Comparison of ENCODE assay signal across 26 mouse cellular contexts in genomic region chr17:84876037-84876436, GRCm38 (mm10).
DNase-seq lines count a peak whose midpoint lies in the region; ATAC-seq and TF ChIP-seq lines count a peak whose summit lies in the region.
"Had no signal": no experiment of that assay in that cellular context is flagged by ENCODE, and none has a peak within 500 bp of the region (broad histone marks: within the 10 kb centered on the region; RNA-seq: fewer than 3 reads in every experiment).

No protein-coding gene starts in this region.

- H3K4me3 ChIP-seq in cerebellum, adult 2 months (replicated peaks; ENCODE audit: insufficient read depth, low read depth, low read length): no peak overlapping the region
- H3K4me3 ChIP-seq in hindbrain, embryonic 14.5 days (replicated peaks; ENCODE audit: low read length): no peak overlapping the region
- H3K4me3 ChIP-seq in hindbrain, embryonic 13.5 days: no peak overlapping the region
- H3K4me3 ChIP-seq: embryonic facial prominence, embryonic 15.5 days; erythroblast, embryonic 14.5 days; forebrain, embryonic 10.5 days; heart, adult 2 months; heart, embryonic 15.5 days; hindbrain, embryonic 10.5 days had no signal

- TF ChIP-seq CTCF in cerebellum, adult 2 months (IDR thresholded peaks at IDR 0.05; ENCODE audit: borderline replicate concordance, insufficient read depth, low read depth, low read length): no peak

- DNase-seq in heart, adult 11 months: peak; percentile 71
- DNase-seq in heart, postnatal 25 days (ENCODE audit: low spot score): no peak
- peak; percentile 67 to 89 for DNase-seq in cerebellum, adult 2 months
- peak; percentile 64 to 65 for DNase-seq in cerebellum, postnatal 10 days
- DNase-seq in hindbrain, embryonic 14.5 days (ENCODE audit: low spot score): no peak
- DNase-seq: adrenal gland, postnatal 25 days; embryo, embryonic 11 days; gastrocnemius, postnatal 36 days; heart, adult 2 months; heart, postnatal 14 days; kidney, adult 8-10 months had no signal

- H3K9me3 ChIP-seq in hindbrain, embryonic 14.5 days (ENCODE audit: control insufficient read depth, low read length): no peaks in the 10 kb centered on the region
- no peaks in the 10 kb centered on the region for H3K9me3 ChIP-seq in hindbrain, embryonic 13.5 days
- H3K9me3 ChIP-seq: embryonic facial prominence, embryonic 15.5 days; forebrain, embryonic 10.5 days; heart, embryonic 15.5 days; hindbrain, embryonic 10.5 days had no signal

- intact Hi-C loops in heart, postnatal 25 days (cut with DNase I): loop anchor here (2.0 to 5.0 kb wide), 4 partner anchors 81 to 759 kb away; partner anchors contain the start of genes Camkmt, Ppm1b and Prepl

- H3K36me3 ChIP-seq in hindbrain, embryonic 14.5 days (replicated peaks; ENCODE audit: control insufficient read depth, insufficient read depth): no peaks in the 10 kb centered on the region
- H3K36me3 ChIP-seq in hindbrain, embryonic 13.5 days: no peaks in the 10 kb centered on the region
- H3K36me3 ChIP-seq: embryonic facial prominence, embryonic 15.5 days; forebrain, embryonic 10.5 days; heart, embryonic 15.5 days; hindbrain, embryonic 10.5 days had no signal

- no peak for ATAC-seq in granulocyte monocyte progenitor cell, adult 5-6 weeks (replicated peaks; ENCODE audit: poor library complexity, severe bottlenecking)
- ATAC-seq in hindbrain, embryonic 14.5 days (ENCODE audit: low FRiP score): no peak
- no peak for ATAC-seq in hindbrain, embryonic 13.5 days (ENCODE audit: low FRiP score)
- ATAC-seq: activated CD4-positive, CD25-positive, alpha-beta regulatory T cell, adult 4 months; forebrain, embryonic 14.5 days; hindbrain, embryonic 16.5 days; inflammation-experienced regulatory T-cells, adult 6 months; intestine, postnatal 0 days; Patski had no signal

- no peak for TF ChIP-seq POLR2A in cerebellum, adult 2 months (IDR thresholded peaks at IDR 0.05; ENCODE audit: borderline replicate concordance, insufficient read depth, low read length)

- no peaks in the 10 kb centered on the region for H3K27me3 ChIP-seq in cerebellum, adult 2 months (ENCODE audit: control insufficient read depth, insufficient read depth, low read length)
- no peaks in the 10 kb centered on the region for H3K27me3 ChIP-seq in hindbrain, embryonic 14.5 days (ENCODE audit: control insufficient read depth, insufficient read depth, low read length)
- no peaks in the 10 kb centered on the region for H3K27me3 ChIP-seq in hindbrain, embryonic 13.5 days
- H3K27me3 ChIP-seq: CH12.LX; embryonic facial prominence, embryonic 15.5 days; heart, embryonic 15.5 days had no signal

- peaks cover 14% of the 10 kb centered on the region for H3K4me1 ChIP-seq in cerebellum, adult 2 months (ENCODE audit: control insufficient read depth, insufficient read depth, low read length)
- 0 out of 2 replicates have a peak, but pooled peaks cover 3% of the 10 kb centered on the region for H3K4me1 ChIP-seq in hindbrain, embryonic 14.5 days (replicated peaks; ENCODE audit: control insufficient read depth, insufficient read depth, low read length)
- H3K4me1 ChIP-seq in hindbrain, embryonic 13.5 days (replicated peaks): no peaks in the 10 kb centered on the region
- H3K4me1 ChIP-seq: embryonic facial prominence, embryonic 15.5 days; hindbrain, embryonic 10.5 days had no signal

- peak overlapping the region; percentile 43; the same call in 1 of the 2 replicates for H3K27ac ChIP-seq in cerebellum, adult 2 months (ENCODE audit: insufficient read depth, low read length)
- H3K27ac ChIP-seq in hindbrain, embryonic 14.5 days: no peak overlapping the region
- no peak overlapping the region for H3K27ac ChIP-seq in hindbrain, embryonic 13.5 days
- H3K27ac ChIP-seq: embryonic facial prominence, embryonic 15.5 days; forebrain, embryonic 10.5 days; heart, adult 2 months; heart, embryonic 15.5 days; hindbrain, embryonic 10.5 days had no signal

- H3K9ac ChIP-seq in hindbrain, embryonic 14.5 days: no peak overlapping the region
- no peak overlapping the region for H3K9ac ChIP-seq in hindbrain, embryonic 13.5 days
- H3K9ac ChIP-seq: embryonic facial prominence, embryonic 15.5 days; heart, embryonic 15.5 days had no signal

- WGBS in cerebellum, adult 2 months: 14% methylated on average over 4 of the region's 4 CpGs
- WGBS in hindbrain, embryonic 14.5 days: 87% methylated on average over 4 of the region's 4 CpGs
- WGBS in hindbrain, embryonic 13.5 days: 92% methylated on average over 4 of the region's 4 CpGs

- H3K4me2 ChIP-seq in hindbrain, embryonic 14.5 days (replicated peaks): no peak overlapping the region
- no peak overlapping the region for H3K4me2 ChIP-seq in hindbrain, embryonic 13.5 days
- H3K4me2 ChIP-seq: embryonic facial prominence, embryonic 15.5 days; heart, embryonic 11.5 days; heart, embryonic 15.5 days had no signal

Comparison
In these comparisons a context has a peak if more than half of its experiments do, and no peak if none do; other contexts are left out.
1. DNase-seq: peak in heart, adult 11 months (single experiment), cerebellum, adult 2 months (2 of 2) and cerebellum, postnatal 10 days (2 of 2); none in heart, postnatal 25 days (single experiment) and hindbrain, embryonic 14.5 days (single experiment).